Mouse (Mus musculus) lung, adult 2 months (tissue): ENCODE measurements around the gene Dcps.

Source experiments
- CTCF ChIP-seq: fragments of 200-500 bp; IDR thresholded peaks from 2 replicates; pipeline ENCODE4 v1.5.1; 2011; ENCODE audit warnings: mild to moderate bottlenecking, low read length, control low read depth; ENCODE audit not compliant: insufficient read depth
- POLR2A ChIP-seq: fragments of 200-500 bp; IDR thresholded peaks from 2 replicates; pipeline ENCODE4 v1.6.1; 2011; ENCODE audit warnings: low read depth, mild to moderate bottlenecking, control low read depth, low read length, borderline replicate concordance; ENCODE audit errors: extremely low read depth

DNA sequence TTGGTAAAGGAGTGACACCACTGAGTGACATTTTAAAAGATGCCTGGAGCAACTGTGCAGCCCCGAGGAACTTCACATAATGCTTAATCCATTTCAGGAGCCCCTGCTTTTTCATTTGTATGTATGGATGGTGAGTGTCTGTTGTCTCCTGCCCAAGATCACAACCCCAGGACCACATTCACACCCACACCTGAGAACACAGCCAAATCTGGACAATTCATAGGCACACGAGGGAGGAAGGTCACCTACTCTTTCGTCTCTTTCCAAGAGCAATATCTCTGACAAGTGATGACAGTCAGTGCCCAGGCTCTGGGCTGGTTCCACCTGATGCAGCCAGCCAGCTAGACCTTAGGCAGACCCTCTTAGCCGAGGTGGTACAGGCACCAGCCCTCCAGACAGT is 71.2 kb downstream of the Dcps start:
- TF ChIP-seq CTCF (no peak), POLR2A (no peak)
